ENCODE assay signal across 8 mouse cellular contexts in the genomic region with DNA sequence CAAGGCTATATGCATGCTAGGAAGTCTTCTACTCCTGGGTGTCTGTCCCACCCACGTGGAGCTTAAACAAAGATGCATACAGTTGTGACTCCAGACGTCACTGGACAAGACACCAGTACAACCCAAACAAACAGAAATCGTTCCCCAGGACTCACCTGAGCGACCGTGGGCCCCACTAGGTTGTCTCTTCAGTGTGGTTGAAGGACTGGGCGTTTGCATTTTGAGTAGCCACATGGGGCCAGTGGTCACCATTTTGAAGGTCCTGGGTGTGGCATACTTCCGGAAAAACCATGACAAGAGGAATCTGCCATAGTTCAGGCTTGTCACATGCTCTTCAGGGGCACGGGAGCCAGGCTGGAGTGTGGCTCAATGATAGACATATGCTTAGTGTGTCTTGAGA. TPM values are rescaled to one million over a fixed set of nuclear protein-coding genes. Genes with fewer than 3 reads are reported as not detected.
DNase-seq lines count a peak whose midpoint lies in the region; ATAC-seq and TF ChIP-seq lines count a peak whose summit lies in the region.

No protein-coding gene starts in this region.

- DNase-seq in kidney, adult 2 months = no peak
- no peak for DNase-seq in kidney, postnatal 10 days
- DNase-seq in spleen, postnatal 36 days (ENCODE audit: low spot score in 2 of 2) = no peak
- no peak for DNase-seq in embryo, embryonic 11 days
- no peak for DNase-seq in urinary bladder, postnatal 4 days (ENCODE audit: low spot score in 2 of 2)

- no peak for ATAC-seq in intestine, embryonic 15.5 days
- no peak for ATAC-seq in midbrain, embryonic 16.5 days

- TF ChIP-seq POLR2A in kidney, adult 2 months (IDR thresholded peaks at IDR 0.05; ENCODE audit: low read depth, low read length) = no peak
- no peak for TF ChIP-seq POLR2A in cortical plate, adult 2 months (IDR thresholded peaks at IDR 0.05; ENCODE audit: extremely low read depth, insufficient read depth, low read length)

- H3K9ac ChIP-seq in intestine, embryonic 15.5 days = peak overlapping the region; percentile 90; the same call in 1 of the 2 replicates
- no peak overlapping the region for H3K9ac ChIP-seq in midbrain, embryonic 16.5 days (ENCODE audit: low read depth, low read length)

- 0 out of 2 replicates have a peak overlapping the region, but pooled peaks have one; percentile 2 for H3K4me3 ChIP-seq in kidney, adult 2 months (ENCODE audit: insufficient read depth, low read depth, low read length)
- peak overlapping the region; percentile 70; the same call in 1 of the 2 replicates for H3K4me3 ChIP-seq in cortical plate, adult 2 months (ENCODE audit: insufficient read depth, low read length)
- H3K4me3 ChIP-seq in intestine, embryonic 15.5 days (replicated peaks) = peak overlapping the region; percentile 89
- no peak overlapping the region for H3K4me3 ChIP-seq in midbrain, embryonic 16.5 days (ENCODE audit: low read depth, low read length)

- peaks cover 27% of the 10 kb centered on the region for H3K4me1 ChIP-seq in kidney, adult 2 months (ENCODE audit: control insufficient read depth, insufficient read depth, low read length)
- H3K4me1 ChIP-seq in cortical plate, adult 2 months (ENCODE audit: control insufficient read depth, insufficient read depth, low read length) = peaks cover 7% of the 10 kb centered on the region
- H3K4me1 ChIP-seq in intestine, embryonic 15.5 days (replicated peaks) = peaks cover 41% of the 10 kb centered on the region
- H3K4me1 ChIP-seq in midbrain, embryonic 16.5 days (ENCODE audit: control insufficient read depth, insufficient read depth, low read length) = peaks cover 27% of the 10 kb centered on the region

- no peaks in the 10 kb centered on the region for H3K9me3 ChIP-seq in intestine, embryonic 15.5 days
- H3K9me3 ChIP-seq in midbrain, embryonic 16.5 days (replicated peaks; ENCODE audit: control insufficient read depth, low read length, poor library complexity, severe bottlenecking) = no peaks in the 10 kb centered on the region

- H3K36me3 ChIP-seq in kidney, adult 2 months (ENCODE audit: control insufficient read depth, insufficient read depth, low read length) = no peaks in the 10 kb centered on the region
- peaks cover 18% of the 10 kb centered on the region for H3K36me3 ChIP-seq in intestine, embryonic 15.5 days
- H3K36me3 ChIP-seq in midbrain, embryonic 16.5 days (ENCODE audit: control insufficient read depth, insufficient read depth, low read length) = peaks cover 15% of the 10 kb centered on the region

- H3K4me2 ChIP-seq in intestine, embryonic 15.5 days (replicated peaks) = peak overlapping the region; percentile 89
- peak overlapping the region; percentile 81; the same call in 1 of the 2 replicates for H3K4me2 ChIP-seq in midbrain, embryonic 16.5 days (ENCODE audit: low read length)

- H3K27ac ChIP-seq in kidney, adult 2 months (ENCODE audit: insufficient read depth, low read depth, low read length) = no peak overlapping the region
- H3K27ac ChIP-seq in cortical plate, adult 2 months (ENCODE audit: insufficient read depth, low read length) = no peak overlapping the region
- H3K27ac ChIP-seq in intestine, embryonic 15.5 days = no peak overlapping the region
- no peak overlapping the region for H3K27ac ChIP-seq in midbrain, embryonic 16.5 days (ENCODE audit: low read length)

- no peaks in the 10 kb centered on the region for H3K27me3 ChIP-seq in kidney, adult 2 months (replicated peaks; ENCODE audit: control insufficient read depth, insufficient read depth, low read length)
- no peaks in the 10 kb centered on the region for H3K27me3 ChIP-seq in intestine, embryonic 15.5 days (replicated peaks)
- no peaks in the 10 kb centered on the region for H3K27me3 ChIP-seq in midbrain, embryonic 16.5 days (ENCODE audit: control insufficient read depth, insufficient read depth, low read depth, low read length)

- no peak for TF ChIP-seq CTCF in kidney, adult 2 months (conservative IDR thresholded peaks at IDR 0.05; ENCODE audit: insufficient read depth, insufficient read length, low read depth, low read length)
- no peak for TF ChIP-seq CTCF in cortical plate, adult 2 months (IDR thresholded peaks at IDR 0.05; ENCODE audit: extremely low read depth, insufficient read depth, low read length)

- 76% methylated on average over 8 of the region's 8 CpGs for WGBS in kidney, adult 2 months
- WGBS in intestine, embryonic 15.5 days = 79% methylated on average over 8 of the region's 8 CpGs
- WGBS in midbrain, embryonic 16.5 days = 84% methylated on average over 8 of the region's 8 CpGs

RNA-seq across cellular contexts. Expression of a gene that starts 37.1 kb away (rescaled TPM):
- polyA plus RNA-seq in kidney, adult 2 months (2012; rRNA removed) = 49.1 and 52.2 TPM in 2 replicates
- polyA plus RNA-seq in cortical plate, adult 2 months (2012; rRNA removed) = 190 and 191 TPM in 2 replicates
- polyA plus RNA-seq in intestine, embryonic 15.5 days (2015; fragmentation: Nextera tagmentation; extraction: Ambion mirVana) = 30.4 and 30.7 TPM in 2 replicates
- polyA plus RNA-seq in midbrain, embryonic 16.5 days (2015; fragmentation: Nextera tagmentation; extraction: Ambion mirVana) = 60.7 and 63.4 TPM in 2 replicates
